Mouse (Mus musculus) thymus, adult 2 months (tissue): ENCODE data around the gene Zkscan2. TPM values are rescaled to one million over a fixed set of nuclear protein-coding genes. Genes with fewer than 3 reads are reported as not detected.
A peak's percentile ranks its signal among the peaks of the same experiment; 100 is the strongest.

Experiments used
- DNase-seq: peaks from one replicate; pipeline ENCODE4 v3.0.0; 2021
- H3K27ac ChIP-seq: fragments of 200-500 bp; 2 replicates; pipeline ENCODE4 v1.5.1; 2012; ENCODE audit warnings: low read length, control low read depth; ENCODE audit not compliant: control insufficient read depth, insufficient read depth
- H3K27me3 ChIP-seq: fragments of 200-500 bp; 2 replicates; pipeline ENCODE4 v1.6.1; 2012; ENCODE audit warnings: mild to moderate bottlenecking, low read length, moderate library complexity, mixed read lengths; ENCODE audit not compliant: control insufficient read depth, insufficient read depth
- H3K36me3 ChIP-seq: fragments of 200-500 bp; 2 replicates; pipeline ENCODE4 v1.6.1; 2012; ENCODE audit warnings: mild to moderate bottlenecking, low read length, moderate library complexity; ENCODE audit not compliant: control insufficient read depth, insufficient read depth
- H3K4me1 ChIP-seq: fragments of 200-500 bp; replicated peaks from 2 replicates; pipeline ENCODE4 v1.6.1; 2012; ENCODE audit warnings: low read length; ENCODE audit not compliant: control insufficient read depth, insufficient read depth
- H3K4me3 ChIP-seq: fragments of 200-500 bp; 2 replicates; pipeline ENCODE4 v1.5.1; 2012; ENCODE audit warnings: mild to moderate bottlenecking, low read length, control low read depth, moderate library complexity; ENCODE audit not compliant: control insufficient read depth, insufficient read depth
- CTCF ChIP-seq: fragments of 200-500 bp; IDR thresholded peaks from 2 replicates; pipeline ENCODE4 v1.5.1; 2012; ENCODE audit warnings: mild to moderate bottlenecking, control low read depth, low read length, moderate library complexity, borderline replicate concordance; ENCODE audit not compliant: control insufficient read depth, poor library complexity, insufficient read depth; ENCODE audit errors: extremely low read depth
- POLR2A ChIP-seq: fragments of 200-500 bp; IDR thresholded peaks from 2 replicates; pipeline ENCODE4 v1.6.1; 2012; ENCODE audit warnings: mild to moderate bottlenecking, low read length, control low read depth, moderate library complexity; ENCODE audit not compliant: control insufficient read depth, poor library complexity, insufficient read depth; ENCODE audit errors: extremely low read depth
- WGBS: fragments of 180-500 bp; shearing (Covaris S2); methylation state at CpG from one replicate; pipeline ENCODE4 v1.1.7; 2018; 5-methylcytosine and 5-hydroxymethylcytosine counted together
- polyA plus RNA-seq: library from polyadenylated mRNA; depleted of rRNA; stranded (reverse); fragments of >200 nt; gene quantifications from 2 replicates; pipeline ENCODE4 v1.2.3, GENCODE M21; 2012

The Zkscan2 gene
- polyA plus RNA-seq, 1 experiment, result not detected

DNA sequence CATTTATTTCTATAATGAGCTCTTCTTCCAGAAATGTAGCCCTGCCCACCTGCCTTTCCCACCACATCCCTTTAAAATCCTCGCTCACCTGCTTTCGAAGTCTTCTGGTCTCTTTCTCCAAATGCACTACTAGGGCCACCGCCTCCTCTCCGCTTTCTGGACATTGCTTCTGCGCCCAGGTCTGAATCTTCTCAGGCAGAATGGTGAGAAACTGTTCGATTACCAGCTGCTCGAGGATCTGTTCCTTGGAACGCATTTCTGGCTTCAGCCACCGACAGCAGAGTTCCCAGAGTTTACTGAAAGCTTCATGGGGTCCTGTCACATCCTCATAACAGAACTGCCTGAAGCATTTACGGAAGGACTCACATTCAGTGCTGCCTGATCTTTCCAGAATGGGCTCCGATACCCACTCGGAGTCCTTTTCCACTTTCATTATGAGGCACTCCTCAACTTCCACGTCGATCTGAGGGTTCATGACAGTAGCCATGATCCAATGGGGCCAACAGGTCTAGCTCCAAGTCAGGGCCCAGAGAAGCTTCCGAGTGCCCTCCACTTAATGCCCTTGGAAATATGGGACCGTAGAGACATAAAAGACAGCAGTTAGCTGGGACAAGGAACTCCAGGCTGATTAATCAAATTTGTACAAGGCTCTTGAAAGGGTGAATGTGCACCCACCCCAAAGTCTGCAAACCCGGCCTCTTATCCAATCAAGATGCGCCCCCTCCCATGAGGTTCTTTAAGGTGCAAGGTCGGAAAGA lies 589 bp downstream of the Zkscan2 start:
- H3K36me3 ChIP-seq, result no peaks in the 10 kb centered on the region
- no peak overlapping the region for H3K4me3 ChIP-seq
- no peaks in the 10 kb centered on the region for H3K4me1 ChIP-seq
- H3K27me3 ChIP-seq, result no peaks in the 10 kb centered on the region; the same call in 1 of the 2 replicates
- H3K27ac ChIP-seq, result no peak overlapping the region
- 60% methylated on average over 19 of the region's 19 CpGs for WGBS
- DNase-seq, result no peak
- TF ChIP-seq CTCF, result no peak
- no peak for TF ChIP-seq POLR2A

DNA sequence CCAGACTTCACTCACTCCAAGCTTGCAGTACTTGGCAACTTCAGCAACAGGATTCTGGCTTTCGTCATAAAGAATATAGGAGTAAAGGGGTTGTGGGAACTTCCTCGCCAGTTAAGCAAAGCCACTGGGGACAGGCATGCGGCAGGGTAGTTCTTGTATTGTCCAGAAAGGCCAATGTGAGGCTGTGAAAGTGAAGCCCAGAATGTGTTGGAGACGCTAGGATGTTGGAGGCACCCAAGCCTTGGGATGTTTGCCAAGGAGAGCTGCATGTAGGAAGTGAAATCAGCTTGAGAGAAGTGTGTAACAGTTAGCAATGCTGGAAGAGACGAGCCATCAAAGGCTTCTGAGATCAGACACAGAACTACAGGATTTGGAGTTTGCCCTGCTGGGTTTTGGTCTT lies 12.5 kb downstream of the Zkscan2 start:
- H3K4me3 ChIP-seq, result no peak overlapping the region
- no peaks in the 10 kb centered on the region for H3K4me1 ChIP-seq
- TF ChIP-seq CTCF (no peak), POLR2A (no peak)
- H3K36me3 ChIP-seq, result no peaks in the 10 kb centered on the region
- no peaks in the 10 kb centered on the region for H3K27me3 ChIP-seq
- no peak overlapping the region for H3K27ac ChIP-seq
- WGBS, result 80% methylated on average over 5 of the region's 5 CpGs
- no peak for DNase-seq

DNA sequence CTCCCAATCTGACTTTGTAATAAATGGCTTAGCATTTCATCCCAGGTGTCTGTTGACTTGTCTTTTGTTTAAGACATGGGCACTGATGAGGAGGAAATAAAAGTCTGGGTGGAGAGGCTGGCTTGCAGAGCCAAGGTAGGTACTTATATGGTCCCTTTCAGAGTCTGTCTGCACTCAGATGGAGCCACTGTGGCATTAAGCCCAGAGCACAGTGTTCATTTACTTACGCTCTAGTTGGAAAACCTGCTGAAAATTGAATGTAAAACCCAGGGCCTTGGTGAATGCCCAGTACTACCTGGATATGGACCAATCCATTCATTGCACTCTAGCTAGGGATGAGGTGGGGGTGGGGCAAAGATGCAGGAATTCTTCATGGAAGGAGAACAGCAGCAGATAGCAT lies 32.3 kb downstream of the Zkscan2 start:
- H3K27ac ChIP-seq, result no peak overlapping the region
- no peak overlapping the region for H3K4me3 ChIP-seq
- no peaks in the 10 kb centered on the region for H3K36me3 ChIP-seq
- no peak for DNase-seq
- no peaks in the 10 kb centered on the region for H3K4me1 ChIP-seq
- TF ChIP-seq CTCF (no peak), POLR2A (no peak)
- 94% methylated on average over 1 of the region's 1 CpGs for WGBS
- H3K27me3 ChIP-seq, result no peaks in the 10 kb centered on the region

DNA sequence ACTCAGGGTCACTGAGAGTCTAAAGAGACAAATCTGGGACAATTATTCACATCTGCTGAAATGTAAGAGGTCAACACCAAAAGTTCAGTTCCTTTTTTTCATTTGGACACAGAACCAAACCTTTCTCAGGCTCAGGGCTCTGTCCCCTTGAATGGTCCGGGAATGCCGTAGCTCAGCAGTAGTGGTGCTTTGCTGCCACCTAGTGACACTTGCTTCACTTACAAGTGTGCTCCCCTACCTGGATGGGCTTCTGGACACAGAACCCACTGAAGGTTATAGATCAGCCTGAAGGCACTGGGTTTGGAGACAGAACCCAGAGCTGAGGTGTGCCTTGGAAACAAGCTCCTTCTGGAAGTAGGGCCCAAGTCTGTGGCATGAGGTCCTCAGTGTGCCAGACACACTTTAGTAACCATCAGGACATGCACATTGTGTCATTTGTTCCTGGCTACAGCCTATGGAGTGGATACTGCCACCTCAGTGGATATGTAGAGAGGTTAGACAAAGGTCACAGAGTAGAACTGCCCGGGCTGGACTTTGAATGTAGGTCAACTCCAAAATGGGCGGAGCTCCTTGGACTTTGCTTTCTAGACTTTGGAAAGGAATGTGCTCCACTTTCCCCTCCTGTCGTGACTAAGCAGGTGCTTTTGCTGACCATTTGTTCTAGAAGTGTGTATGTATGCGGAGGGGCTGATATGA lies 34.4 kb downstream of the Zkscan2 start:
- peak; percentile 56 for DNase-seq
- no peaks in the 10 kb centered on the region for H3K36me3 ChIP-seq

DNA sequence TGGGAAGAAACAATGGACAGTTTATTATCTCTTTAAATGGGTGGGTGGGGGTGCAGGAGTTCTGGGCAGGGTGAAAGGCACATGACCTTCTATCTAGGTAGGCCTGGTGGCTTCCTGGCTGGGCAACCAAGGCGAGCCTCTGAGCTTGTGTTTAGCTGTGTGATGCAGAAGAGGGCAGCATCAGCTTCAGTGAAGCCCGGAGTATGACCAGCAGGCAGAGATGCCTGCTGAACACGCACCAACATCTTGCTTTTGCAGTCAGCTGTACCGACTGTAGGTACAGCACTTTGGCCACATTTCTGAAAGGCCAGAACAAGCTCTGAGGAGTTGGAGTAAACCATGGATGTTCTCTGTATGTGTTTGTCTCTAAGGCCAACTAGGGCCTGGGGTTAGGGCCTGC lies 36.7 kb downstream of the Zkscan2 start:
- Histone ChIP-seq H3K4me3 (no peak overlapping the region), H3K27ac (no peak overlapping the region), H3K4me1 (no peaks in the 10 kb centered on the region), H3K27me3 (no peaks in the 10 kb centered on the region), H3K36me3 (no peaks in the 10 kb centered on the region)
- DNase-seq, result no peak
- TF ChIP-seq POLR2A, result no peak
- TF ChIP-seq CTCF, result no peak
- 77% methylated on average over 4 of the region's 4 CpGs for WGBS

More for the DNA sequence above, 34.4 kb downstream of the Zkscan2 start:
- no peak overlapping the region for H3K27ac ChIP-seq
- WGBS, result 51% methylated on average over 6 of the region's 6 CpGs
- no peaks in the 10 kb centered on the region for H3K4me1 ChIP-seq
- H3K27me3 ChIP-seq, result no peaks in the 10 kb centered on the region
- no peak overlapping the region for H3K4me3 ChIP-seq
- TF ChIP-seq POLR2A (no peak), CTCF (peak; percentile 47; the same call in 1 of the 2 replicates)

DNA sequence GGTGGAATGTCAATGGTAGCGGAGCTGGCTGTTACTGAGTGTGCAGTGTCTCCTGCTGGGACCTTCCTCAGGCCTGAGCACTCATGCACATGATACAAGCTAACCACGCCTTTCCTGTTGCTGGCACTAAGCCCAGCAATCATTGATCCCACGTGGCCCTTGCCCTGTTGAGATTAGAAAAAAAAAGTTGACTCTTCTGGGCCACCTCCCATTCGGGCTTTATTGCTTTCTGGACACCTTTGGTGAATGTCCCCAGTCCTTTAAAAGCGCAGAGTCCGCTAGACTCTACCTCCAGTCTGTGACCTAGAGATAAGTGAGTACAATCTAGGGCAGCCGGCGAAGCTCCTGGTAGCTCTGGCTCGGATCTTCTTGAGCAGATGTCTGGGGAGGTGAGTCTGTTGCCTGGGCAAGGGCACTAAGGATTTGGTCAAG lies 38.2 kb downstream of the Zkscan2 start, which contains the start of gene Aqp8:
Gene Aqp8, plus strand, starts transcription at position 222 of the 432 bp plus-strand sequence.
- H3K4me3 ChIP-seq, result no peak within 1 kb of the TSS
- no peaks in the 10 kb centered on the region for H3K27me3 ChIP-seq
- no peak within 1 kb of the TSS for H3K27ac ChIP-seq
- TF ChIP-seq CTCF (no peak), POLR2A (no peak)
- WGBS, result 63% methylated on average over 9 of the region's 9 CpGs
- H3K36me3 ChIP-seq, result no peaks in the 10 kb centered on the region
- H3K4me1 ChIP-seq, result no peaks in the 10 kb centered on the region
- no peak for DNase-seq
